Mouse (Mus musculus) kidney, postnatal 0 days (tissue): ENCODE measurements around the gene Gm973. TPM values are rescaled to one million over a fixed set of nuclear protein-coding genes. Genes with fewer than 3 reads are reported as not detected.
"Not testable (repeated sequence)": the region's sequence is repeated elsewhere in the genome, so short reads cannot be mapped to it uniquely, and the experiment has no call there.

Experiments
- ATAC-seq: fragments of 200-750 bp; cut with Nextera tagmentation; replicated peaks from 2 replicates; pipeline ENCODE4 v1.8.0; 2017; ENCODE audit warnings: low read depth, moderate number of reproducible peaks, moderate TSS enrichment, moderate library complexity; ENCODE audit not compliant: low FRiP score
- DNase-seq: peaks from one replicate; pipeline ENCODE4 v3.0.0-alpha.2; 2016; ENCODE audit warnings: low spot score
- H3K27ac ChIP-seq: fragments of 300-500 bp; sonication (generic); 2 replicates; pipeline ENCODE4 v1.5.1; 2014; ENCODE audit warnings: mild to moderate bottlenecking
- H3K27me3 ChIP-seq: fragments of 300-500 bp; sonication (generic); 2 replicates; pipeline ENCODE4 v1.6.1; 2014; ENCODE audit warnings: low read length, mixed read lengths; ENCODE audit not compliant: insufficient read depth
- H3K36me3 ChIP-seq: fragments of 300-500 bp; sonication (generic); 2 replicates; pipeline ENCODE4 v1.6.1; 2014; ENCODE audit warnings: low read length, mixed read lengths; ENCODE audit not compliant: insufficient read depth
- H3K4me1 ChIP-seq: fragments of 300-500 bp; sonication (generic); replicated peaks from 2 replicates; pipeline ENCODE4 v1.6.1; 2014; ENCODE audit warnings: antibody characterized with exemption, low read length, mixed read lengths; ENCODE audit not compliant: insufficient read depth
- H3K4me2 ChIP-seq: fragments of 300-500 bp; sonication (generic); 2 replicates; pipeline ENCODE4 v1.6.1; 2014; ENCODE audit warnings: mild to moderate bottlenecking, low read length, moderate library complexity, mixed read lengths
- H3K4me3 ChIP-seq: fragments of 300-500 bp; sonication (generic); replicated peaks from 2 replicates; pipeline ENCODE4 v1.5.1; 2014; ENCODE audit warnings: low read depth, low read length
- H3K9ac ChIP-seq: fragments of 300-500 bp; sonication (generic); 2 replicates; pipeline ENCODE4 v1.6.1; 2014; ENCODE audit warnings: low read depth, low read length
- H3K9me3 ChIP-seq: fragments of 300-500 bp; sonication (generic); replicated peaks from 2 replicates; pipeline ENCODE4 v1.6.1; 2016; ENCODE audit warnings: low read length, inconsistent platforms, mixed read lengths
- CTCF ChIP-seq: IDR thresholded peaks from 2 replicates; pipeline ENCODE4 v1.5.1; 2016; ENCODE audit warnings: antibody characterized with exemption, low read depth, mild to moderate bottlenecking, moderate library complexity
- WGBS: fragments of 180-500 bp; shearing (Covaris S2); extraction: QIAGEN DNeasy Blood & Tissue Kit; methylation state at CpG from one replicate; pipeline ENCODE4 v1.1.7; 2014; 5-methylcytosine and 5-hydroxymethylcytosine counted together
- polyA plus RNA-seq: library from polyadenylated mRNA; unstranded; fragments of >200 nt; fragmentation: Nextera tagmentation; extraction: Ambion mirVana; gene quantifications from 2 replicates; pipeline ENCODE4 v1.2.1, GENCODE M21; 2015

The Gm973 gene
- polyA plus RNA-seq, 1 experiment from 2014 or later: 2.5 TPM

GRCm38 (mm10) chr1:59623325-59624017 is 107.4 kb downstream of the Gm973 start:
- ATAC-seq (peak; percentile 61; the same call in 1 of the 2 replicates), DNase-seq (peak; percentile 93)
- H3K4me3 ChIP-seq: no peak overlapping the region
- H3K27ac ChIP-seq: no peak overlapping the region
- H3K4me1 ChIP-seq: no peaks in the 10 kb centered on the region
- H3K36me3 ChIP-seq: no peaks in the 10 kb centered on the region
- 30% methylated on average over 5 of the region's 5 CpGs for WGBS
- TF ChIP-seq CTCF: peak; percentile 99
- H3K9me3 ChIP-seq: no peaks in the 10 kb centered on the region
- no peak overlapping the region for H3K9ac ChIP-seq
- no peak overlapping the region for H3K4me2 ChIP-seq
- no peaks in the 10 kb centered on the region for H3K27me3 ChIP-seq

GRCm38 (mm10) chr1:59625410-59625809 is 109.3 kb downstream of the Gm973 start:
- Histone ChIP-seq H3K9me3 (no peaks in the 10 kb centered on the region), H3K4me1 (no peaks in the 10 kb centered on the region), H3K27me3 (no peaks in the 10 kb centered on the region), H3K27ac (no peak overlapping the region), H3K9ac (no peak overlapping the region), H3K4me3 (no peak overlapping the region), H3K4me2 (no peak overlapping the region), H3K36me3 (no peaks in the 10 kb centered on the region)
- no peak for DNase-seq
- 86% methylated on average over 5 of the region's 5 CpGs for WGBS
- no peak for TF ChIP-seq CTCF
- no peak for ATAC-seq

DNA sequence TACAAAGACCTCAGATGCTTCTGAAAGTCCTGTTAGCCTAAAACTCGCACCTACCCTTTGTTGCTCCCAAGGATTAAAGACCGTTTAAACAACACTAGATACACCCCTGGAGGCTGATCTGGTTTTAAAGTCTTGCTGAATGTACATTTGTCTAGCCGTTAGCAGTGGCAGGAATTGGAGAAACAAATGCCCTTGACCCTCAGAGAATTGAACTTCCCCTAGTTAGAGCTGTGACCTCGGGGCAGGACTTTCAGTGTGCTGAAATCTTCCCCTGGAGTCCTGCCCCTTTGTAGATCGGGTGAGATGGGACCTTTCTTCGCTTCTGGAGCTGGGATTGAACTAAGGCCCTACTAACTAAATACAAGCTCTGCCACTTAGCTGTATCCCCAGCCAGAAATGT is 113.1 kb downstream of the Gm973 start:
- 45% methylated on average over 6 of the region's 6 CpGs for WGBS
- H3K27me3 ChIP-seq: no peaks in the 10 kb centered on the region
- no peaks in the 10 kb centered on the region; the same call in 1 of the 2 replicates for H3K4me1 ChIP-seq
- H3K36me3 ChIP-seq: no peaks in the 10 kb centered on the region
- no peak for ATAC-seq
- no peak for DNase-seq
- no peak overlapping the region for H3K4me3 ChIP-seq
- H3K9ac ChIP-seq: no peak overlapping the region
- no peaks in the 10 kb centered on the region for H3K9me3 ChIP-seq
- no peak overlapping the region for H3K27ac ChIP-seq
- TF ChIP-seq CTCF: no peak
- H3K4me2 ChIP-seq: no peak overlapping the region

- 80% methylated on average over 6 of the region's 6 CpGs for WGBS
These were observed 114.3 kb downstream of the Gm973 start for GRCm38 (mm10) chr1:59630356-59630755.

GRCm38 (mm10) chr1:59631986-59632659 is 116.1 kb downstream of the Gm973 start:
- Histone ChIP-seq H3K36me3 (no peaks in the 10 kb centered on the region), H3K9ac (no peak overlapping the region), H3K27ac (no peak overlapping the region), H3K27me3 (no peaks in the 10 kb centered on the region), H3K4me3 (no peak overlapping the region), H3K4me1 (no peaks in the 10 kb centered on the region; the same call in 1 of the 2 replicates), H3K4me2 (no peak overlapping the region), H3K9me3 (no peaks in the 10 kb centered on the region)
- 76% methylated on average over 5 of the region's 5 CpGs for WGBS
- no peak for DNase-seq
- ATAC-seq: no peak
- TF ChIP-seq CTCF: no peak

More at GRCm38 (mm10) chr1:59630356-59630755, 114.3 kb downstream of the Gm973 start:
- not testable (repeated sequence) for H3K27me3 ChIP-seq, H3K36me3 ChIP-seq, H3K4me3 ChIP-seq, H3K9me3 ChIP-seq, H3K4me2 ChIP-seq, ATAC-seq, DNase-seq, H3K4me1 ChIP-seq, H3K9ac ChIP-seq, H3K27ac ChIP-seq

DNA sequence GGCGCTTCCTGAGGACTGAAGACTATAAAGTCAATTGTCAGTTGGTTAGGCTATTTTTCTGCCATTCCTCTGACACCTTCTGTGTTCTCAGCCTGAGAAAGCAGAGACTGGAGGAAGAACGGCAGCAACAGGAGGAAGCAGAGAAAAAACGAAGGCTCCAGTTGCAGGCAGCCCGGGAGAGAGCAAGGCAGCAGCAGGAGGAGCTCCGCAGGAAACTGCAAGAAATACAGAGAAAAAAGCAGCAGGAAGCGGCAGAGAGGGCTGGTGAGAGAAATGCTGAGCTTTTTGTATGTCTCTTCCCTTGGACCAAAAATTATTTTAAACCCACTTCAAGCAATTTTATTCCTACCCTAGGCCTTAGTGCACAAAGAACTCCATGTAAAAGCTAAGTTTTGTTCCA is 117.0 kb downstream of the Gm973 start:
- Histone ChIP-seq H3K4me3 (no peak overlapping the region), H3K9me3 (no peaks in the 10 kb centered on the region), H3K36me3 (no peaks in the 10 kb centered on the region), H3K27me3 (no peaks in the 10 kb centered on the region), H3K4me2 (no peak overlapping the region; the same call in 1 of the 2 replicates), H3K9ac (0 out of 2 replicates have a peak overlapping the region, but pooled peaks have one; percentile 1), H3K4me1 (no peaks in the 10 kb centered on the region; the same call in 1 of the 2 replicates), H3K27ac (no peak overlapping the region)
- ATAC-seq (no peak), DNase-seq (peak; percentile 54)
- TF ChIP-seq CTCF: no peak
- WGBS: 14% methylated on average over 6 of the region's 6 CpGs
